Mouse (Mus musculus) MEL (cell line): Measurements from ENCODE around the gene Stk19.
"Not testable (repeated sequence)": the region's sequence is repeated elsewhere in the genome, so short reads cannot be mapped to it uniquely, and the experiment has no call there.

Experiments used
- BHLHE40 ChIP-seq: IDR thresholded peaks from 2 replicates; pipeline ENCODE4 v1.6.1; 2012; ENCODE audit warnings: low read depth, mild to moderate bottlenecking, inconsistent platforms, low read length, improper control_type of control experiment, borderline replicate concordance
- EP300 ChIP-seq, 2 experiments: IDR thresholded peaks; 2 replicates each; pipeline ENCODE4 v1.6.1; 2011; ENCODE audit warnings: improper control_type of control experiment in 2 of 2, low read length in 2 of 2, low read depth in 1 of 2, mild to moderate bottlenecking in 1 of 2
- MXI1 ChIP-seq: IDR thresholded peaks from 2 replicates; pipeline ENCODE4 v1.6.1; 2011; ENCODE audit warnings: mild to moderate bottlenecking, low read depth, low read length, improper control_type of control experiment
- POLR2A ChIP-seq, 2 experiments: IDR thresholded peaks; 2 replicates each; pipeline ENCODE4 v1.6.1; 2011 to 2012; ENCODE audit warnings: low read length in 2 of 2, mild to moderate bottlenecking in 2 of 2, control low read depth in 1 of 2, improper control_type of control experiment in 1 of 2, low read depth in 1 of 2, moderate library complexity in 1 of 2; ENCODE audit not compliant: control insufficient read depth in 1 of 2, insufficient read depth in 1 of 2, poor library complexity in 1 of 2
- POLR2AphosphoS2 ChIP-seq: IDR thresholded peaks from 2 replicates; pipeline ENCODE4 v1.6.1; 2011; ENCODE audit warnings: low read length, improper control_type of control experiment

DNA sequence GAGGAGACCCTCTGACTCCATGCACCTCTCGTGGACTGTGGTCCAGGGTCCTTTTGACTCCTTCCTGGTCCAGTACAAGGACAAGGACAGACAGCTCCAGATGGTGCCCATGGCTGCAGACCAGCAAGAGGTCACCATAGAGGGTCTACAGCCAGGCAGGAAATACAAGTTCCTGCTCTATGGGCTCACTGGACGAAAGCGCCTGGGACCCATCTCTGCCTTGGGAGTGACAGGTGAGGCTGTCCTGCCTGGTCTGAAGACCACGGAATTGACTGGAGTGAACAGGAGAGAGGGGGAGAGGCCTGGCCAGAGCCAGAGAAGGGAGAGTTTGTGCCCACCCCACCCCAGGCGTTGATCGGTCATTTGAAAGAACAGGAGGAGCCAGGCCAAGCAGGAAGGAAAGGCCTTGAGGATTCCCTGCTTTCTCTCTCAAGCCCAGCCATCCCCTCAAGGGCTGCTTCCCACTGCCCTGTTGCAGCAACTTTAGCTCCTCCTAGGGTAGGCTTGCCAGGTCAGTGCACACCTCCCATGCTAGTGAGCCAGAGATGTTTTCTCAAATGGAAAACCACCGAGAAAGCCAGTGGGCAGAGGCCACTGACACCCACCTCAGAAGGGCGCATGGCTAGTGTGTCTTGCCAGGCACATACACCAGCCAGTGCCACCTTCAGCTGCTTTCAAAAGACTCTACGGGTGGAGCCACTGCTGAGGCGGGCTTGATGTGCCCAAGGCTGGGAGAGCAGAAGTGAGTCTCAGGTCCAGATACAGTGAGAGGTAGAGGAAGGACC is 39.3 kb downstream of the Stk19 start:
- TF ChIP-seq MXI1; EP300 (IDR thresholded peaks at IDR 0.05; ENCODE audit: low read depth in 1 of 2, low read length in 2 of 2); POLR2AphosphoS2; POLR2A (IDR thresholded peaks at IDR 0.05; ENCODE audit: control insufficient read depth in 1 of 2, insufficient read depth in 1 of 2, low read depth in 1 of 2, low read length in 2 of 2, poor library complexity in 1 of 2); BHLHE40: not testable (repeated sequence)
